Mouse (Mus musculus) forebrain, embryonic 16.5 days (tissue): Measurements from ENCODE around the gene Klhl31. TPM values are rescaled to one million over a fixed set of nuclear protein-coding genes. Genes with fewer than 3 reads are reported as not detected.

Experiments
- ATAC-seq: fragments of 200-750 bp; cut with Nextera tagmentation; 2 replicates; pipeline ENCODE4 v1.8.0; 2017; ENCODE audit warnings: mild to moderate bottlenecking, moderate library complexity
- H3K27ac ChIP-seq: fragments of 300-500 bp; sonication (generic); 2 replicates; pipeline ENCODE4 v1.5.1; 2014; ENCODE audit warnings: low read length, control low read depth
- H3K27me3 ChIP-seq: fragments of 300-500 bp; sonication (generic); replicated peaks from 2 replicates; pipeline ENCODE4 v1.6.1; 2014; ENCODE audit warnings: low read length; ENCODE audit not compliant: control insufficient read depth, insufficient read depth
- H3K36me3 ChIP-seq: fragments of 300-500 bp; sonication (generic); 2 replicates; pipeline ENCODE4 v1.6.1; 2014; ENCODE audit not compliant: control insufficient read depth, insufficient read depth
- H3K4me1 ChIP-seq: fragments of 300-500 bp; sonication (generic); replicated peaks from 2 replicates; pipeline ENCODE4 v1.6.1; 2014; ENCODE audit warnings: low read length; ENCODE audit not compliant: control insufficient read depth, insufficient read depth
- H3K4me2 ChIP-seq: fragments of 300-500 bp; sonication (generic); 2 replicates; pipeline ENCODE4 v1.6.1; 2014; ENCODE audit warnings: mild to moderate bottlenecking, low read length, control low read depth
- H3K4me3 ChIP-seq: fragments of 300-500 bp; sonication (generic); replicated peaks from 2 replicates; pipeline ENCODE4 v1.5.1; 2014; ENCODE audit warnings: mild to moderate bottlenecking, low read length, control low read depth
- H3K9ac ChIP-seq: fragments of 300-500 bp; sonication (generic); replicated peaks from 2 replicates; pipeline ENCODE4 v1.6.1; 2014; ENCODE audit warnings: low read depth, low read length, control low read depth
- H3K9me3 ChIP-seq: fragments of 300-500 bp; sonication (generic); 2 replicates; pipeline ENCODE4 v1.6.1; 2016; ENCODE audit warnings: low read length; ENCODE audit not compliant: control insufficient read depth
- WGBS: fragments of 180-500 bp; shearing (Covaris S2); extraction: QIAGEN DNeasy Blood & Tissue Kit; methylation state at CpG from one replicate; pipeline ENCODE4 v1.1.7; 2014; 5-methylcytosine and 5-hydroxymethylcytosine counted together
- polyA plus RNA-seq: library from polyadenylated mRNA; unstranded; fragments of >200 nt; fragmentation: Nextera tagmentation; extraction: Ambion mirVana; gene quantifications from 2 replicates; pipeline ENCODE4 v1.2.1, GENCODE M21; 2015

Klhl31 gene
- polyA plus RNA-seq, 1 experiment from 2014 or later, result 0.04 TPM

DNA sequence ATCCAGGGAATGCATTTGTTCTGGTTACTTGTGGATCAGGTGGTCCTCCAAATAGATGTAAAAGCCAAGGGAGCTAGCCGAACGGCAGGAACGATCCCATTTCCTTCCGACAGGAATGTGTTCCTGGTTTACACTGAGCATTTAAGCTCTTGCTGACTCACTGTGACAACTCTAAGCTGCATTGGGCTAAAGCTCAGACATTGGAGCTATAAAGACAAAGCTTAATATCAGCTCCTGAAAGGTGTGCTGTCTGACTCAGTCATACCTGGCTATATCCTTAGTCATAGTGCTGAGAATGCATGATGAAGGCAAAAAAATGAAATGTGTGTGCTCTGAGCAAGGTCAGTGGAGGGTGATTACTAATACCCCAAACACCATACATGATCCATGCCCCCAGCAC, 67.8 kb downstream of the Klhl31 start:
- no peak overlapping the region for H3K27ac ChIP-seq
- H3K36me3 ChIP-seq, result no peaks in the 10 kb centered on the region
- H3K4me2 ChIP-seq, result no peak overlapping the region
- no peak overlapping the region for H3K9ac ChIP-seq
- H3K27me3 ChIP-seq, result no peaks in the 10 kb centered on the region
- H3K4me3 ChIP-seq, result no peak overlapping the region
- ATAC-seq, result no peak
- H3K9me3 ChIP-seq, result no peaks in the 10 kb centered on the region
- WGBS, result 83% methylated on average over 4 of the region's 4 CpGs
- no peaks in the 10 kb centered on the region for H3K4me1 ChIP-seq

DNA sequence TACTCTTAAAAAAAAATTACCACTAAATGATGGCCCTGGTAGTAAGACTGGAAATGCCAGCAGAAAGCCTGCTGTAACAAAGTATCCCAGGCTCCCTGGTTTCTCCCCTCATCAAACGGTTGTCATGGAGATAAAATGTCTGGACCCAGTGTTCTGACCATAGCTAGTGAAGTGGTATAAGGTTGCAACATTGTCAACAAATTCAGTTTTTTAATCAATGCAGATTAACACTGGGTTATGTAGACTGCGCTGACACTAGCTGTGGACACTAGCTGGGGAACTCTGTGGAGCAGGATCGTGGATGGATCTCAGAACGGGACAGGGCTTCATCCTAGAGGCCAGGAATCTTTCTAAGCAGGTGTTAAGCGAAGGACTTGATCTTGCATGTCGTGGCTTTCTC, 70.2 kb downstream of the Klhl31 start:
- H3K9ac ChIP-seq, result no peak overlapping the region
- H3K4me2 ChIP-seq, result no peak overlapping the region
- H3K27me3 ChIP-seq, result no peaks in the 10 kb centered on the region
- WGBS, result 85% methylated on average over 6 of the region's 6 CpGs
- no peak overlapping the region for H3K4me3 ChIP-seq
- no peak overlapping the region for H3K27ac ChIP-seq
- no peaks in the 10 kb centered on the region for H3K4me1 ChIP-seq
- ATAC-seq, result no peak
- no peaks in the 10 kb centered on the region for H3K36me3 ChIP-seq
- H3K9me3 ChIP-seq, result no peaks in the 10 kb centered on the region

GRCm38 (mm10) chr9:77707433-77708139, 71.3 kb downstream of the Klhl31 start:
- Histone ChIP-seq H3K9ac (no peak overlapping the region), H3K4me3 (no peak overlapping the region), H3K4me1 (no peaks in the 10 kb centered on the region), H3K9me3 (no peaks in the 10 kb centered on the region), H3K27me3 (no peaks in the 10 kb centered on the region), H3K4me2 (no peak overlapping the region), H3K36me3 (no peaks in the 10 kb centered on the region), H3K27ac (no peak overlapping the region)
- no peak for ATAC-seq
- 77% methylated on average over 9 of the region's 9 CpGs for WGBS

- WGBS, result 55% methylated on average over 5 of the region's 5 CpGs
- H3K4me1 ChIP-seq, result no peaks in the 10 kb centered on the region
These were observed 72.7 kb downstream of the Klhl31 start for GRCm38 (mm10) chr9:77708950-77709349.

More at GRCm38 (mm10) chr9:77708950-77709349, 72.7 kb downstream of the Klhl31 start:
- no peaks in the 10 kb centered on the region for H3K36me3 ChIP-seq
- no peak overlapping the region for H3K27ac ChIP-seq
- no peaks in the 10 kb centered on the region for H3K27me3 ChIP-seq
- no peak overlapping the region for H3K4me3 ChIP-seq
- no peak overlapping the region for H3K4me2 ChIP-seq
- no peak overlapping the region for H3K9ac ChIP-seq
- no peak for ATAC-seq
- H3K9me3 ChIP-seq, result no peaks in the 10 kb centered on the region

Other genes starting within 250 kb of the Klhl31 start
- gene Lrrc1, start 91.6 kb upstream of the Klhl31 start, polyA plus RNA-seq, result 7.7 and 9.3 TPM in 2 replicates
- 16.0 and 17.9 TPM in 2 replicates for gene Gclc, start 118.0 kb downstream of the Klhl31 start, polyA plus RNA-seq